In genomic region chr12:112306208-112306607, GRCm38 (mm10) we compare ENCODE assay signal across 19 mouse cellular contexts.
DNase-seq lines count a peak whose midpoint lies in the region; ATAC-seq and TF ChIP-seq lines count a peak whose summit lies in the region.
"Had no signal": no experiment of that assay in that cellular context is flagged by ENCODE, and none has a peak within 500 bp of the region (broad histone marks: within the 10 kb centered on the region; RNA-seq: fewer than 3 reads in every experiment).

No protein-coding gene starts in this region.

- no peaks in the 10 kb centered on the region; the same call in 1 of the 2 replicates for H3K27me3 ChIP-seq in forebrain, postnatal 0 days (ENCODE audit: insufficient read depth, low read length)
- no peaks in the 10 kb centered on the region; the same call in 1 of the 2 replicates for H3K27me3 ChIP-seq in forebrain, embryonic 13.5 days
- H3K27me3 ChIP-seq in kidney, adult 2 months (replicated peaks; ENCODE audit: control insufficient read depth, insufficient read depth, low read length) = no peaks in the 10 kb centered on the region
- H3K27me3 ChIP-seq: embryonic facial prominence, embryonic 12.5 days had no signal

- no peak overlapping the region for H3K27ac ChIP-seq in forebrain, postnatal 0 days (ENCODE audit: low read depth, low read length)
- no peak overlapping the region for H3K27ac ChIP-seq in forebrain, embryonic 13.5 days
- no peak overlapping the region for H3K27ac ChIP-seq in kidney, adult 2 months (ENCODE audit: insufficient read depth, low read depth, low read length)
- H3K27ac ChIP-seq: embryonic facial prominence, embryonic 12.5 days; heart, embryonic 13.5 days; hindbrain, embryonic 15.5 days had no signal

- H3K36me3 ChIP-seq in forebrain, postnatal 0 days (ENCODE audit: insufficient read depth) = no peaks in the 10 kb centered on the region
- H3K36me3 ChIP-seq in forebrain, embryonic 13.5 days (ENCODE audit: poor library complexity, severe bottlenecking) = no peaks in the 10 kb centered on the region
- H3K36me3 ChIP-seq in kidney, adult 2 months (ENCODE audit: control insufficient read depth, insufficient read depth, low read length) = no peaks in the 10 kb centered on the region
- H3K36me3 ChIP-seq: embryonic facial prominence, embryonic 12.5 days; heart, embryonic 13.5 days; hindbrain, embryonic 15.5 days had no signal

- peaks cover 4% of the 10 kb centered on the region; the same call in 1 of the 2 replicates for H3K4me1 ChIP-seq in forebrain, postnatal 0 days (ENCODE audit: insufficient read depth)
- H3K4me1 ChIP-seq in forebrain, embryonic 13.5 days = peaks cover 29% of the 10 kb centered on the region
- peaks cover 3% of the 10 kb centered on the region; the same call in 1 of the 2 replicates for H3K4me1 ChIP-seq in kidney, adult 2 months (ENCODE audit: control insufficient read depth, insufficient read depth, low read length)

- no peaks in the 10 kb centered on the region for H3K9me3 ChIP-seq in forebrain, postnatal 0 days (ENCODE audit: low read length)
- no peaks in the 10 kb centered on the region for H3K9me3 ChIP-seq in forebrain, embryonic 13.5 days (replicated peaks)
- H3K9me3 ChIP-seq: embryonic facial prominence, embryonic 12.5 days; heart, embryonic 13.5 days; hindbrain, embryonic 15.5 days had no signal

- ATAC-seq in forebrain, postnatal 0 days = peak; percentile 76
- ATAC-seq in forebrain, embryonic 13.5 days = no peak
- ATAC-seq: intestine, embryonic 16.5 days had no signal

- WGBS in forebrain, postnatal 0 days = 46% methylated on average over 7 of the region's 7 CpGs
- WGBS in forebrain, embryonic 13.5 days = 69% methylated on average over 7 of the region's 7 CpGs
- WGBS in kidney, adult 2 months = 77% methylated on average over 7 of the region's 7 CpGs

- no peak overlapping the region for H3K9ac ChIP-seq in forebrain, postnatal 0 days
- no peak overlapping the region for H3K9ac ChIP-seq in forebrain, embryonic 13.5 days
- H3K9ac ChIP-seq: embryonic facial prominence, embryonic 12.5 days; heart, embryonic 13.5 days; hindbrain, embryonic 15.5 days had no signal

- peak; percentile 77 for DNase-seq in forebrain, postnatal 0 days
- peak; percentile 23 to 52 for DNase-seq in left cerebral cortex, postnatal 25 days (ENCODE audit: low spot score in 2 of 2)
- DNase-seq in left cerebral cortex, postnatal 10 days (ENCODE audit: extremely low spot score in 1 of 2, low spot score in 2 of 2) = no peak
- DNase-seq in brain, adult 2 months (ENCODE audit: low read depth, low spot score) = peak; percentile 51
- peak; percentile 53 for DNase-seq in brain, embryonic 14.5 days (ENCODE audit: low read depth)
- no peak for DNase-seq in kidney, adult 2 months
- DNase-seq: adrenal gland, adult 2 months; adrenal gland, postnatal 36 days; cerebellum, adult 11-12 months; cerebellum, adult 9-10 months; cerebellum, postnatal 25 days; gastrocnemius, postnatal 36 days; heart, adult 11 months; heart, postnatal 36 days had no signal

- intact Hi-C loops in left cerebral cortex, postnatal 25 days (cut with DNase I) = no loop called here
- intact Hi-C loops in left cerebral cortex, postnatal 10 days (cut with DNase I) = no loop called here

- no peak overlapping the region for H3K4me2 ChIP-seq in forebrain, postnatal 0 days (ENCODE audit: low read depth)
- H3K4me2 ChIP-seq in forebrain, embryonic 13.5 days = no peak overlapping the region
- H3K4me2 ChIP-seq: embryonic facial prominence, embryonic 12.5 days; heart, embryonic 13.5 days; hindbrain, embryonic 15.5 days had no signal

- TF ChIP-seq POLR2A in brain, embryonic 14.5 days (IDR thresholded peaks at IDR 0.05; ENCODE audit: borderline replicate concordance, extremely low read depth, insufficient read depth, insufficient read length, poor library complexity, severe bottlenecking) = no peak
- TF ChIP-seq POLR2A in kidney, adult 2 months (IDR thresholded peaks at IDR 0.05; ENCODE audit: low read depth, low read length) = no peak

- TF ChIP-seq CTCF in forebrain, postnatal 0 days (IDR thresholded peaks at IDR 0.05; ENCODE audit: low read depth) = no peak
- TF ChIP-seq CTCF in brain, embryonic 14.5 days (IDR thresholded peaks at IDR 0.05; ENCODE audit: borderline replicate concordance, extremely low read depth, insufficient read depth, insufficient read length) = no peak
- no peak for TF ChIP-seq CTCF in kidney, adult 2 months (conservative IDR thresholded peaks at IDR 0.05; ENCODE audit: insufficient read depth, insufficient read length, low read depth, low read length)

- H3K4me3 ChIP-seq in forebrain, postnatal 0 days (ENCODE audit: low read depth, low read length) = no peak overlapping the region
- H3K4me3 ChIP-seq in forebrain, embryonic 13.5 days = no peak overlapping the region
- no peak overlapping the region for H3K4me3 ChIP-seq in kidney, adult 2 months (ENCODE audit: insufficient read depth, low read depth, low read length)
- H3K4me3 ChIP-seq: embryonic facial prominence, embryonic 12.5 days; heart, embryonic 13.5 days; hindbrain, embryonic 15.5 days had no signal

Comparison
In these comparisons a context has a peak if more than half of its experiments do, and no peak if none do; other contexts are left out.
1. DNase-seq: peak in forebrain, postnatal 0 days (single experiment), left cerebral cortex, postnatal 25 days (2 of 2), brain, adult 2 months (single experiment) and brain, embryonic 14.5 days (single experiment); none in left cerebral cortex, postnatal 10 days (0 of 2) and kidney, adult 2 months (single experiment).